Mouse (Mus musculus): Measurements from ENCODE around the gene Ushbp1.
A peak's percentile ranks its signal among the peaks of the same experiment; 100 is the strongest.

The Ushbp1 gene

GRCm38 (mm10) chr8:71392871-71393270, 2.7 kb downstream of the Ushbp1 start:
- no peak for DNase-seq (ENCODE audit: low read depth, low spot score)

DNA sequence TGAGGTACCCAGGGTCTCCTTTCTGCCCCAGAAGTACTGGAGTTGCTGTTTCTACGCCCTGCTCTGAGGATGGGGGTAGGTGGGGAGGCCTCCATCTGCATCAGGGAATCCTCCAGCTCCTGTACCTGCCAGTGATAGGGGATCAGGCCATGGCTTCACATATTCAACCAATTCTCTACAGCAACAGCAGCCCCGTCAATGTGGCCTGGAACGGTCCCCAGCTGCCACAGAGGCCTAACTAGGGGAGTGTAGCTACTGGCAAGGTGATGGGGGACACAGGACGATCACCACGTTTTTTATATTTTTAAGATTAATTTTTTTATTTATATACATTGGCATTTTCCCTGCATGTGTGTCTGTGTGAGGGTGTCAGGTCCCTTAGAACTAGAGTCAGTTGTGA, 3.2 kb downstream of the Ushbp1 start:
- DNase-seq (ENCODE audit: low read depth, low spot score), result no peak

DNA sequence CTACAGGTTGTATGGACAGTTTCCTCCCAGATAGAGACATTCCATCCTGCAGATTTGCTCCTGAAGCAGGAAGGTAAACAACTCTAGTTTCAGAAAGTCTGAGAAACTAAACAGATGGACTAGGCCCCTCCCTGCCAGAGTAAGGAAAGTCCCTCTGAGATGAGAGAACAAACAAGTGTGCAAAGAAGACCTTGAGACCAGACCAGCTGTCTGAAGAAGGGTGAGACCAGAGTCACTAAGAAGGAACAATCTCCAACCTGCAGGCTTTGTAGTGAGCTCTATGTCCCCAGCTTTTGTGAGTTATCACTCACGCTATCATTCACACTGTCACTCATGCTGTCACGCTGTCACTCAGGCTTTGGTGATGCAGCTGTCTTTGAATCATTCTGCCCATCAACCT, 3.9 kb downstream of the Ushbp1 start:
- no peak for DNase-seq (ENCODE audit: low read depth, low spot score)

DNA sequence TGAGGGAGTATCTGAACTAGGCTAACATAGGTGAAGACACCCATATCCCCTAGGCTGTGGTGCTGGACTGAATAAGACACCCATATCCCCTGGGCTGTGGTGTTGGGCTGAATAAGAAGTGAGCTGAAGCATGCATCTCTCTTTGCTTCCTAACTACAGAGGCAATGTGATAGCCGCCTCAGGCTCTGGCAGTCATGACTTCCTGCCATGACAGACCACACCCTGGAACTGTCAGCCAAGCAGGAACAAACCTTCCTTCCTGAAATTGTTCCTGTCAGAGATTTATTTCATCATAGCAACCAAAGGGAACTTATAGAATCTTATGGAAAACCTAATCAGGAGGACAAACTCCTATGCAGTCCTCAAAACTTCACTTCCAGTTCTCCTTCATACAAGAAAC, 7.3 kb downstream of the Ushbp1 start:
- no peak for DNase-seq (ENCODE audit: low read depth, low spot score)

GRCm38 (mm10) chr8:71385212-71385835, 10.3 kb downstream of the Ushbp1 start:
- DNase-seq (ENCODE audit: low read depth, low spot score), result no peak

DNA sequence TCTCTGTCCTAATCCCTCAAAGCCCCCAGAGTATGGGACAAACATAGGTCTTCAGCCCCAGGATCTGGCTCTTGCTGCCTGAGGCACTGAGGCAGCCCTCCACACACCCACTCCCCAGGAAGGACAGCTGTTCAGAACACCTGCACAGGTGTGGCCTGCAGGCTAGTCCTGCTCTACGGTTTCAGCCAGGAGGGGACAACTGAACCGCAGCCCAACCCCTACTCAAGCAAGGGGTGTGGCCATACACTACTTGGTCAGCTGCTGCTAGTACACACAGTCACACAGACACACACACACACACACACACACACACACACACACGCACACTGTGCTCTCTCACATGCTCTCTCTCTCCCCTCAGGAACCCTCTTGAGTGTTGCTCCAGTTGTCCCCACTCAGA, 11.7 kb downstream of the Ushbp1 start:
- no peak for DNase-seq (ENCODE audit: low read depth, low spot score)

GRCm38 (mm10) chr8:71383396-71383795, 12.2 kb downstream of the Ushbp1 start:
- no peak for DNase-seq (ENCODE audit: low read depth, low spot score)

DNA sequence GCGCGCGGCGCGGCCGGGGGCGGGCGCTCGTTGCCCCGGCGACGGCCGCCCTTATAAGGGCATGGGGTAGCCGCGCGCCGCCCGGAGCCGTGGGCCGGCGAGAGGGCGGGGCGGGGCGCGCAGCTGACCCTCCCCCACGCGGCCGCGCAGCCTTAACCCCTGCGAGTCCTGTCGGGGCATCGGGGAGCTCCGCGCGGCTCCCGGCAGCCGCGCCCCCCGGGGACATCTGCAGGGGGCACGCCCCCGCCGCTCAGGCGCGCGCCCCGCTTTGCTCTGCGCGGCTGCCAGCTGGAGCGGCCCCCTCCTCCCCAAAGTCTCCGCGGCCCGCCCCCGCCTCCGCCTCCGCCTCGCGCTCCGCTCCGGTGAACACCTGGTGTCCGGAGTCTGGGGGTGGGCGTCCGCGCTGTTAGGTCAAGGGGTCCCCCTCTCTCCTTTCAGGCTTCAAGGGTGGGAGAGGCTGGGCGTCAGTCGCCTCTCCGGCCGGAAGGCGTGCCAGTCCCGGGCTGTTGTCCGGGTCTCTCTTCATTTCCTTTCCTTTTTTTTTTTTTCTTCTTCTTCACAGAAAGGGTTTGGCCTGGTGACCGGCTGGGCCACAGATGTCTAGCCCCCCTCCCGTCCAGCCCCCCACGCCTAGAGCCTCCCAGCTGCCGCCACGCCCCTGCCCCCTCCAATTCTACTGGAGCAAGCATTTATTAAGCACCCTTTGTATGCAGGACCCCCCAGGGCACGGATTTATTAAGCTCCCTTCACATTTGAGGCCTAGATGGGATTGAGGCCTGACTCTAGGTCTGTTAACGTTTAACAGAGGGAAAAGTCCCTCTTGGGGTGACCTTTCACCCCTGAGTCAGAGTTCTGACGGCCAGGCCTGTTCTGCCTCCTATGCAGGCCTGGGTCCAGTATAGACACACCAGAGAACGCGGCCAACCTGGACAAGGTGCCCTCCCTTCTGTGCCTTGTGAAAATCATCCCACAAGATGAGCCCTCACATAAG, 13.3 kb downstream of the Ushbp1 start:
- DNase-seq (ENCODE audit: low read depth, low spot score), result peak; percentile 82

- no peak for DNase-seq (ENCODE audit: low read depth, low spot score)
Observed at GRCm38 (mm10) chr8:71381421-71381970, 14.1 kb downstream of the Ushbp1 start, which contains the start of gene Nr2f6. TSS of gene Nr2f6 (minus strand) at chr8:71381960.

- peak; percentile 37 for DNase-seq (ENCODE audit: low read depth, low spot score)
Observed at GRCm38 (mm10) chr8:71380178-71381171, 15.1 kb downstream of the Ushbp1 start.

- no peak for DNase-seq (ENCODE audit: low read depth, low spot score)
Observed at GRCm38 (mm10) chr8:71379512-71380075, 16.0 kb downstream of the Ushbp1 start.

- no peak for DNase-seq (ENCODE audit: low read depth, low spot score)
Observed at GRCm38 (mm10) chr8:71379008-71379407, 16.6 kb downstream of the Ushbp1 start.

- DNase-seq (ENCODE audit: low read depth, low spot score), result no peak
Observed at GRCm38 (mm10) chr8:71376423-71377030, 19.1 kb downstream of the Ushbp1 start.

- DNase-seq (ENCODE audit: low read depth, low spot score), result peak; percentile 71
Observed at GRCm38 (mm10) chr8:71375581-71376422, 19.8 kb downstream of the Ushbp1 start.

GRCm38 (mm10) chr8:71374616-71375206, 20.9 kb downstream of the Ushbp1 start:
- no peak for DNase-seq (ENCODE audit: low read depth, low spot score)

DNA sequence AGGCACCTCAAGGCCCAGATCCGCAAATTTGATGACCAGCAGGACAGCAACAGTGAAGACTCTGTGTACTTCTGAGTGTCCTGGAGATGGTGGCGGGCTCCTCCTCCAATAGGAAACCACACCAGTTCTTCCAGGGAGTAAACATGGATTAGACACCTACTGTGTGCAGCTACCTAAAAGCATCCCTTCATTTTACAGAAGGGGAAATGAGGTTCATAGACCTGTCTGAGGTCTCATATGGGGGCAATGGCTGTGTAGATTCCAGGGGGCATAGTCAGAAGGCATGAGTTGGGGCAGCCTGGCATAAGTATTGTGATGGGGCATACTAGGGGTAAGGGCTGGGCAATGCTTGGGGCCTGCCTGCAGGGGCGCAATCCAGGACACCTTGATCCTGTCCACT, 22.6 kb downstream of the Ushbp1 start:
- DNase-seq (ENCODE audit: low read depth, low spot score), result no peak

DNA sequence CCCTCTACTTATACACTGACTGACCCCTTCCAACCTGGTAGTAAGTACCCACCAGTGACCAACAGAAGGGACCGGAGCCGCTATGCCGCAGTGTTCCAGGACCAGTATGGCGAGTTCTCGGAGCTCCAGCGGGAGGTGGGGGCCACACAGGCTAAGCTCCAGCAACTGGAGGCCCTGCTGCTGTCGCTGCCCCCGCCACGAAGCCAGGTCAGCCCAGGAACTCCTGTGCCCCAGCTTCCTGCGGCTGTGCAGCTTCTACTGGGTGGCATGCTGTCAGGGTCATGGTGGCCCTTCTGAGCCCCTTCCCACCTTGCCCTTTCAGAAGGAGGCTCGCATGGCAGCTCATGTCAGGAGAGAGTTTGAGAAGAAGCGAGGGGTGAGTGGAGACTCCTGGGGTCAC, 23.2 kb downstream of the Ushbp1 start:
- no peak for DNase-seq (ENCODE audit: low read depth, low spot score)

- peak; percentile 99 for DNase-seq (ENCODE audit: low read depth, low spot score)
Observed at GRCm38 (mm10) chr8:71371236-71371848, 24.3 kb downstream of the Ushbp1 start, which contains the start of gene Ocel1. TSS of gene Ocel1 (plus strand) at chr8:71371298.
